Mouse (Mus musculus) cerebellum, postnatal 4 days (tissue): ENCODE measurements at regions not wholly inside any gene's neighbourhood (a gene's known extent, or its start where the extent isn't known, plus 50 kb on each side); places are given as distances from the start of the nearest gene placed in this dataset.

Source experiments
- DNase-seq, 2 experiments: peaks; one replicate each; pipeline ENCODE4 v3.0.0; 2022; ENCODE audit warnings: low spot score in 2 of 2, mixed read lengths in 1 of 2

- DNase-seq: no peak
Measured at GRCm38 (mm10) chr12:99039497-99040322, 119.3 kb downstream of the Ttc8 start.

GRCm38 (mm10) chr12:99041606-99042005 is 121.2 kb downstream of the Ttc8 start:
- DNase-seq: no peak

- DNase-seq: no peak
Measured at GRCm38 (mm10) chr12:99042918-99043862, 122.8 kb downstream of the Ttc8 start.

- DNase-seq: no peak
Measured at GRCm38 (mm10) chr12:99044477-99044876, 124.1 kb downstream of the Ttc8 start.

GRCm38 (mm10) chr12:99050426-99050825 is 130.1 kb downstream of the Ttc8 start:
- no peak for DNase-seq

GRCm38 (mm10) chr12:99052599-99052998 is 132.2 kb downstream of the Ttc8 start:
- peak in 1 of 2 experiments; percentile 36 for DNase-seq

GRCm38 (mm10) chr12:99057521-99057920 is 137.1 kb downstream of the Ttc8 start:
- DNase-seq: no peak

GRCm38 (mm10) chr12:99058916-99059315 is 138.5 kb downstream of the Ttc8 start:
- DNase-seq: no peak

GRCm38 (mm10) chr12:99059491-99059890 is 139.1 kb downstream of the Ttc8 start:
- DNase-seq: no peak

- DNase-seq: no peak
Measured at GRCm38 (mm10) chr12:99060702-99061101, 140.3 kb downstream of the Ttc8 start.

- no peak for DNase-seq
Measured at GRCm38 (mm10) chr12:99063441-99063840, 143.1 kb downstream of the Ttc8 start.

GRCm38 (mm10) chr12:99063885-99064284 is 143.5 kb downstream of the Ttc8 start:
- no peak for DNase-seq

- DNase-seq: no peak
Measured at GRCm38 (mm10) chr12:99067962-99068361, 147.6 kb downstream of the Ttc8 start.

- no peak for DNase-seq
Measured at GRCm38 (mm10) chr12:99073766-99074165, 153.4 kb downstream of the Ttc8 start.

- no peak for DNase-seq
Measured at GRCm38 (mm10) chr12:99077366-99077765, 157.0 kb downstream of the Ttc8 start.

- DNase-seq: no peak
Measured at GRCm38 (mm10) chr12:99079873-99080272, 159.5 kb downstream of the Ttc8 start.

GRCm38 (mm10) chr12:99083616-99084015 is 163.2 kb downstream of the Ttc8 start:
- no peak for DNase-seq

- DNase-seq: peak; percentile 73 to 89
Measured at GRCm38 (mm10) chr12:99084144-99084543, 163.8 kb downstream of the Ttc8 start.

GRCm38 (mm10) chr12:99087286-99087685 is 166.9 kb downstream of the Ttc8 start:
- DNase-seq: peak in 1 of 2 experiments; percentile 18

GRCm38 (mm10) chr12:99091770-99092169 is 171.4 kb downstream of the Ttc8 start:
- no peak for DNase-seq

- no peak for DNase-seq
Measured at GRCm38 (mm10) chr12:99093151-99093550, 172.8 kb downstream of the Ttc8 start.

GRCm38 (mm10) chr12:99093989-99094388 is 173.6 kb downstream of the Ttc8 start:
- no peak for DNase-seq
